Mouse (Mus musculus) adrenal gland, adult 18-20 months (tissue): ENCODE measurements around the gene Siva1. TPM values are rescaled to one million over a fixed set of nuclear protein-coding genes. Genes with fewer than 3 reads are reported as not detected.

Experiments
- DNase-seq, 2 experiments: peaks; one replicate each; pipeline ENCODE4 v3.0.0; 2021 to 2022; ENCODE audit warnings: low spot score in 2 of 2
- total RNA-seq, 2 experiments: library from RNA; stranded (reverse); gene quantifications; 1 replicate in 1 of 2; 2 replicates in 1 of 2; pipeline ENCODE4 v1.2.3; 2021

Gene Siva1
- total RNA-seq, 2 experiments from 2014 or later: 36.6 to 43.6 TPM

GRCm38 (mm10) chr12:112621900-112622299 lies 22.6 kb upstream of the Siva1 start:
- DNase-seq: no peak

- peak; percentile 57 to 72 for DNase-seq
These were observed 20.7 kb upstream of the Siva1 start for GRCm38 (mm10) chr12:112623742-112624141.

GRCm38 (mm10) chr12:112625700-112626099 lies 18.8 kb upstream of the Siva1 start:
- DNase-seq: no peak

GRCm38 (mm10) chr12:112626455-112626854 lies 18.0 kb upstream of the Siva1 start:
- no peak for DNase-seq

GRCm38 (mm10) chr12:112627097-112627881 lies 17.2 kb upstream of the Siva1 start:
- DNase-seq: no peak

GRCm38 (mm10) chr12:112628197-112628596 lies 16.3 kb upstream of the Siva1 start:
- no peak for DNase-seq

- peak; percentile 53 to 64 for DNase-seq
These were observed 15.4 kb upstream of the Siva1 start for GRCm38 (mm10) chr12:112628928-112629721.

GRCm38 (mm10) chr12:112630029-112630428 lies 14.4 kb upstream of the Siva1 start:
- no peak for DNase-seq

GRCm38 (mm10) chr12:112630796-112631195 lies 13.7 kb upstream of the Siva1 start:
- no peak for DNase-seq

GRCm38 (mm10) chr12:112631472-112631871 lies 13.0 kb upstream of the Siva1 start:
- no peak for DNase-seq

- DNase-seq: no peak
These were observed 12.2 kb upstream of the Siva1 start for GRCm38 (mm10) chr12:112632084-112632777.

GRCm38 (mm10) chr12:112632907-112633306 lies 11.6 kb upstream of the Siva1 start:
- DNase-seq: no peak

GRCm38 (mm10) chr12:112633686-112634085 lies 10.8 kb upstream of the Siva1 start:
- no peak for DNase-seq

- no peak for DNase-seq
These were observed 5.0 kb upstream of the Siva1 start for GRCm38 (mm10) chr12:112639526-112639925.

- DNase-seq: no peak
These were observed 1.4 kb upstream of the Siva1 start for GRCm38 (mm10) chr12:112643126-112643525.

GRCm38 (mm10) chr12:112644855-112645506 lies 502 bp downstream of the Siva1 start:
- no peak for DNase-seq

GRCm38 (mm10) chr12:112646139-112646538 lies 1.7 kb downstream of the Siva1 start:
- DNase-seq: no peak

GRCm38 (mm10) chr12:112648081-112648480 lies 3.6 kb downstream of the Siva1 start:
- no peak for DNase-seq

GRCm38 (mm10) chr12:112651778-112652439 lies 7.4 kb downstream of the Siva1 start:
- no peak for DNase-seq

- DNase-seq: peak; percentile 75 to 85
These were observed 8.8 kb downstream of the Siva1 start for GRCm38 (mm10) chr12:112653157-112653824.
